Mouse (Mus musculus): ENCODE data around the gene Vps37d. TPM values are rescaled to one million over a fixed set of nuclear protein-coding genes. Genes with fewer than 3 reads are reported as not detected.
"Not testable (repeated sequence)": the region's sequence is repeated elsewhere in the genome, so short reads cannot be mapped to it uniquely, and the experiment has no call there.

Gene Vps37d
- polyA plus RNA-seq, 1 experiment, result 19.8 TPM

DNA sequence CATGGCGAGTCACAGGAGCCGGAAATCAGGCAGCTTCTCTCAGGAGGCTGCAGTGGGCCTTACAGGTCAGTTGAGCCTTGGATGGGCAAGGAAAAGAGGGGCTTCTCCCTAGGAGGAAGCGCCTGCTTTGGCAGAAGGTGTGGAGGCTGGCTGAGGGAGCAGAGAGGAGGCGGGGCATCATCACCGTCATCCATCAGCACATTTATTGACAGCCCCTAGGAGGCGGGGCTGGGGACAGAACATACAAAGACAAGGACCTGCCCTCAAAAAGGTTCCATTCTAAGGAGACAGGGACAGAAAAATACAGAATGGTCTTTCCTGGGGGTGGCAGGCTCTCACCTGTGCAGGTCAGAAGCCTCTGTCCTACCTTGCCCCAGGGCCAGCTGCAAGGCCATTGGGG, 5.3 kb downstream of the Vps37d start:
- DNase-seq, result no peak
- H3K4me1 ChIP-seq (ENCODE audit: control insufficient read depth, insufficient read depth, low read length), result peaks cover 3% of the 10 kb centered on the region; the same call in 1 of the 2 replicates
- no peak for TF ChIP-seq CTCF (IDR thresholded peaks at IDR 0.05; ENCODE audit: borderline replicate concordance, insufficient read depth, low read depth, low read length)
- no peak for TF ChIP-seq POLR2A (IDR thresholded peaks at IDR 0.05; ENCODE audit: borderline replicate concordance, insufficient read depth, low read length)
- no peak overlapping the region for H3K27ac ChIP-seq (ENCODE audit: insufficient read depth, low read length)
- no peak overlapping the region for H3K4me3 ChIP-seq (replicated peaks; ENCODE audit: insufficient read depth, low read depth, low read length)
- H3K27me3 ChIP-seq (ENCODE audit: control insufficient read depth, insufficient read depth, low read length), result no peaks in the 10 kb centered on the region
- WGBS, result 81% methylated on average over 6 of the region's 6 CpGs

DNA sequence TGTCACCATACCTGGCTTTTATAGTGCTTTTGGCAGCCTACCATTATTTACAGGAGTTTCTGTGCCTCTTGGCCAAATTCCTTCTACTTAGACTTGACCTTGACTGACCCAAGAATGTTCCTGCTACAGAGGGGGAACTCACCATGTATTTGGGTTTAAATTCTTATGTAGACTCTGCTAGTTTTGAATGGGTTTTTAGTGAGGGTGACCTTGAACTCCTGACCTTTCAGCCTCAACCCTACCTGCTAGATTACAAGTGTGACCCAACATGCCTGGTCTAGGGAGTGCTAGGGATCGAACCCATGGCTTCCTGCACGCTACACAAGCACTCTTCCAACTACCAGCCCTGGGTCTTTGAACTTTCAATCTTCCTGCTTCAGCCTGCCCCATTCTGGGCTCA, 6.0 kb downstream of the Vps37d start:
- no peak overlapping the region for H3K27ac ChIP-seq (ENCODE audit: insufficient read depth, low read length)
- no peak for TF ChIP-seq POLR2A (IDR thresholded peaks at IDR 0.05; ENCODE audit: borderline replicate concordance, insufficient read depth, low read length)
- TF ChIP-seq CTCF (IDR thresholded peaks at IDR 0.05; ENCODE audit: borderline replicate concordance, insufficient read depth, low read depth, low read length), result no peak
- DNase-seq, result no peak
- WGBS, result 95% methylated on average over 2 of the region's 2 CpGs
- no peaks in the 10 kb centered on the region for H3K27me3 ChIP-seq (ENCODE audit: control insufficient read depth, insufficient read depth, low read length)
- no peak overlapping the region for H3K4me3 ChIP-seq (replicated peaks; ENCODE audit: insufficient read depth, low read depth, low read length)
- H3K4me1 ChIP-seq (ENCODE audit: control insufficient read depth, insufficient read depth, low read length), result peaks cover 3% of the 10 kb centered on the region; the same call in 1 of the 2 replicates

GRCm38 (mm10) chr5:135070448-135070847, 7.6 kb downstream of the Vps37d start:
- H3K27me3 ChIP-seq (ENCODE audit: control insufficient read depth, insufficient read depth, low read length), result no peaks in the 10 kb centered on the region
- TF ChIP-seq CTCF (IDR thresholded peaks at IDR 0.05; ENCODE audit: borderline replicate concordance, insufficient read depth, low read depth, low read length) (no peak), POLR2A (IDR thresholded peaks at IDR 0.05; ENCODE audit: borderline replicate concordance, insufficient read depth, low read length) (no peak)
- no peak overlapping the region for H3K27ac ChIP-seq (ENCODE audit: insufficient read depth, low read length)
- DNase-seq, result no peak
- 88% methylated on average over 3 of the region's 3 CpGs for WGBS
- peaks cover 5% of the 10 kb centered on the region for H3K4me1 ChIP-seq (ENCODE audit: control insufficient read depth, insufficient read depth, low read length)
- no peak overlapping the region for H3K4me3 ChIP-seq (replicated peaks; ENCODE audit: insufficient read depth, low read depth, low read length)

- H3K27me3 ChIP-seq (ENCODE audit: control insufficient read depth, insufficient read depth, low read length), result no peaks in the 10 kb centered on the region
- 89% methylated on average over 3 of the region's 3 CpGs for WGBS
- TF ChIP-seq CTCF (IDR thresholded peaks at IDR 0.05; ENCODE audit: borderline replicate concordance, insufficient read depth, low read depth, low read length) (no peak), POLR2A (IDR thresholded peaks at IDR 0.05; ENCODE audit: borderline replicate concordance, insufficient read depth, low read length) (no peak)
- no peak overlapping the region for H3K4me3 ChIP-seq (replicated peaks; ENCODE audit: insufficient read depth, low read depth, low read length)
- DNase-seq, result no peak
- H3K27ac ChIP-seq (ENCODE audit: insufficient read depth, low read length), result no peak overlapping the region
- peaks cover 2% of the 10 kb centered on the region; the same call in 1 of the 2 replicates for H3K4me1 ChIP-seq (ENCODE audit: control insufficient read depth, insufficient read depth, low read length)
These were observed 12.1 kb downstream of the Vps37d start for GRCm38 (mm10) chr5:135066008-135066407.

GRCm38 (mm10) chr5:135064909-135065446, 13.1 kb downstream of the Vps37d start, which contains the start of gene Bud23:
Gene Bud23 (minus strand): TSS chr5:135064959.
- H3K4me1 ChIP-seq (ENCODE audit: control insufficient read depth, insufficient read depth, low read length); H3K27me3 ChIP-seq (ENCODE audit: control insufficient read depth, insufficient read depth, low read length); DNase-seq: not testable (repeated sequence)
- 59% methylated on average over 9 of the region's 9 CpGs for WGBS
- Histone ChIP-seq H3K4me3 (replicated peaks; ENCODE audit: insufficient read depth, low read depth, low read length) (peak within 1 kb of the TSS; percentile 68), H3K27ac (ENCODE audit: insufficient read depth, low read length) (peak within 1 kb of the TSS; percentile 73)

GRCm38 (mm10) chr5:135064382-135064766, 13.7 kb downstream of the Vps37d start:
- TF ChIP-seq CTCF (IDR thresholded peaks at IDR 0.05; ENCODE audit: borderline replicate concordance, insufficient read depth, low read depth, low read length) (no peak), POLR2A (IDR thresholded peaks at IDR 0.05; ENCODE audit: borderline replicate concordance, insufficient read depth, low read length) (no peak)
- Histone ChIP-seq H3K4me3 (replicated peaks; ENCODE audit: insufficient read depth, low read depth, low read length) (peak overlapping the region; percentile 68), H3K27me3 (ENCODE audit: control insufficient read depth, insufficient read depth, low read length) (no peaks in the 10 kb centered on the region), H3K4me1 (ENCODE audit: control insufficient read depth, insufficient read depth, low read length) (peaks cover 2% of the 10 kb centered on the region; the same call in 1 of the 2 replicates), H3K27ac (ENCODE audit: insufficient read depth, low read length) (peak overlapping the region; percentile 73)
- no peak for DNase-seq
- WGBS, result under 1% methylated on average over 40 of the region's 40 CpGs

DNA sequence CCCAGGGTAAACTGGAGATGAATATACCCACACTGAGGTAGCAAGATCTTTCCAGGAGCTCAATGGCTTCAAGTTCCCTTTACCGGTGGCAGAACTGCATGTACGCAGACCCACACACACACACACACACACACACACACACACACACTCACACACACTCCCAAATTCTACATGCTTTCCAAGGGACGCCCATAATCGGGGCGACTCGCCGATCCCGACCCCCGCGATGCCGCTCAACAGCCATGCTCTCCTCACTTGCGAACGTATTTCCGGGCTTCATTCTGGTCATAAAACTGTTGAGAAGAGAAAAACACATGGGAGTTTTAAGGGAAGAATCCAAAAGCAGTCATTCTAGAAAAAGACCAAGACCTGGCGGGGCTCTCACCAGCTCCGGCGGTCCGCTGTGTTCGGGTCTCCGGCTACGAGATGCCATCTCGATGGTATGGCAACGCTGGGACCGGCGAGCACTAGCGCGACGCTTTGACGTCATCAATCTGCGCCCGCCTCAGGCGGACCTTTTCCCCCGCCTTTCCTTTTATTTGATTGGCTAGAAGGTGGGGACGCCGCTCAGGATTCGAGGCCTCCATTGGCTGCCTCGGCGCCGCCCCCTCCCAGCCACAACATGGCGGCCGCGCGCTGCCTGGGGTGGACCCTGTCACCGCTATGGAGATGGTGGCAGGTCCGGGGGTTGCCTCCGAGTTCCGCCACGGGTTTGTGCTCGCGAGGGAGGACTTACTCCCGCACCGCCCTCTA, 14.3 kb downstream of the Vps37d start, which contains the start of gene Dnajc30:
TSS of gene Dnajc30 (plus strand) at position 574 of the 753 bp plus-strand sequence.
- H3K27me3 ChIP-seq (ENCODE audit: control insufficient read depth, insufficient read depth, low read length), result no peaks in the 10 kb centered on the region
- peak within 1 kb of the TSS; percentile 73 for H3K27ac ChIP-seq (ENCODE audit: insufficient read depth, low read length)
- H3K4me1 ChIP-seq (ENCODE audit: control insufficient read depth, insufficient read depth, low read length), result peaks cover 2% of the 10 kb centered on the region; the same call in 1 of the 2 replicates
- peak; percentile 86 for TF ChIP-seq POLR2A (IDR thresholded peaks at IDR 0.05; ENCODE audit: borderline replicate concordance, insufficient read depth, low read length)
- no peak for TF ChIP-seq CTCF (IDR thresholded peaks at IDR 0.05; ENCODE audit: borderline replicate concordance, insufficient read depth, low read depth, low read length)
- peak within 1 kb of the TSS; percentile 68 for H3K4me3 ChIP-seq (replicated peaks; ENCODE audit: insufficient read depth, low read depth, low read length)
- under 1% methylated on average over 52 of the region's 52 CpGs for WGBS
- DNase-seq, result peak; percentile 97 to 98

DNA sequence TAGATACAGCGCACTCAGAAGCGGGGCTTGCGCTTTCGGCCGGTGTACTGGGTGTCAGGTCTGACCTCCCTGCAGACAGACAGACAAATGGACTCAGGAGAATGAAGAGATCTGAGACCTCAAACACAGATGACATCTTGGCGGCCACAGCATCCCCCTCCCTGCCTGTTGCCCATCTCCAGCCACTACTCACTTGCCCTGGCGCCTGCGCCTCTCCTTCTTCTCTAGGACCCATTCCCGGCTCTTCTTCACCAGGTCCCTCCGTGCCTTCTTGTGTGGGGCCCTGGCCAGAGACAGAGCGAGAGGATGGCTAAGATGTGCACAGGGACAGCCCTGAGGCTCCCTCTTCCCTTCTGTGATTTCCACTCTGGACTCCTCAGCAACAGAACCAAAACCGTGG, 24.7 kb downstream of the Vps37d start:
- Histone ChIP-seq H3K27ac (ENCODE audit: insufficient read depth, low read length) (no peak overlapping the region), H3K4me3 (replicated peaks; ENCODE audit: insufficient read depth, low read depth, low read length) (no peak overlapping the region), H3K4me1 (ENCODE audit: control insufficient read depth, insufficient read depth, low read length) (no peaks in the 10 kb centered on the region), H3K27me3 (ENCODE audit: control insufficient read depth, insufficient read depth, low read length) (no peaks in the 10 kb centered on the region)
- 82% methylated on average over 12 of the region's 12 CpGs for WGBS
- DNase-seq, result no peak
- TF ChIP-seq CTCF (IDR thresholded peaks at IDR 0.05; ENCODE audit: borderline replicate concordance, insufficient read depth, low read depth, low read length) (no peak), POLR2A (IDR thresholded peaks at IDR 0.05; ENCODE audit: borderline replicate concordance, insufficient read depth, low read length) (no peak)

DNA sequence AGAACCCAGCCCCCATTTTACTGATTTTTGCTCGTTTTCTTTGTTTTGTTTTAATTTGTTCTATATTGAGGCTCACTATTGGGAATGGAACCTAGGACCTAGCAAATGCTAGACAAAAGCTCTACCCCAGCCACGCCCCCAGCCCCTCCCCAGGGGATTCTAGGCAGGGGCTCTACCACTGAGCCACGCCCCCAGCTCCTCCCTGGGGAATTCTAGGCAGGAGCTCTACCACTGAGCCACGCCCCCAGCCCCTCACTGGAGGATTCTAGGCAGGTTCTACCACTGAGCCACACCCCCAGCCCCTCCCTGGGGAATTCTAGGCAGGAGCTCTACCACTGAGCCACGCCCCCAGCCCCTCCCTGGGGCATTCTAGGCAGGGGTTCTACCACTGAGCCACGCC, 28.8 kb downstream of the Vps37d start:
- not testable (repeated sequence) for H3K4me1 ChIP-seq (ENCODE audit: control insufficient read depth, insufficient read depth, low read length); H3K27ac ChIP-seq (ENCODE audit: insufficient read depth, low read length); H3K4me3 ChIP-seq (replicated peaks; ENCODE audit: insufficient read depth, low read depth, low read length); H3K27me3 ChIP-seq (ENCODE audit: control insufficient read depth, insufficient read depth, low read length); DNase-seq
- 87% methylated on average over 6 of the region's 6 CpGs for WGBS

All from cerebellum, adult 2 months (tissue).